Mouse (Mus musculus): ENCODE data around the gene Dgkg.

Dgkg gene

GRCm38 (mm10) chr16:22645256-22645655 is 11.8 kb downstream of the Dgkg start:
- no peak for DNase-seq (ENCODE audit: low spot score)

- DNase-seq (ENCODE audit: low spot score): no peak
These were observed 13.6 kb downstream of the Dgkg start for GRCm38 (mm10) chr16:22643460-22643859.

GRCm38 (mm10) chr16:22642953-22643352 is 14.1 kb downstream of the Dgkg start:
- no peak for DNase-seq (ENCODE audit: low spot score)

- DNase-seq (ENCODE audit: low spot score): no peak
These were observed 15.0 kb downstream of the Dgkg start for GRCm38 (mm10) chr16:22642054-22642453.

GRCm38 (mm10) chr16:22641588-22641987 is 15.4 kb downstream of the Dgkg start:
- peak; percentile 56 for DNase-seq (ENCODE audit: low spot score)

- DNase-seq (ENCODE audit: low spot score): no peak
These were observed 19.7 kb downstream of the Dgkg start for GRCm38 (mm10) chr16:22637311-22637710.

GRCm38 (mm10) chr16:22635706-22636105 is 21.3 kb downstream of the Dgkg start:
- DNase-seq (ENCODE audit: low spot score): no peak

- no peak for DNase-seq (ENCODE audit: low spot score)
These were observed 24.0 kb downstream of the Dgkg start for GRCm38 (mm10) chr16:22633063-22633462.

GRCm38 (mm10) chr16:22630351-22630750 is 26.7 kb downstream of the Dgkg start:
- DNase-seq (ENCODE audit: low spot score): no peak

- no peak for DNase-seq (ENCODE audit: low spot score)
These were observed 27.1 kb downstream of the Dgkg start for GRCm38 (mm10) chr16:22629900-22630299.

- DNase-seq (ENCODE audit: low spot score): no peak
These were observed 31.0 kb downstream of the Dgkg start for GRCm38 (mm10) chr16:22625987-22626386.

GRCm38 (mm10) chr16:22625412-22625811 is 31.6 kb downstream of the Dgkg start:
- no peak for DNase-seq (ENCODE audit: low spot score)

GRCm38 (mm10) chr16:22622286-22622685 is 34.7 kb downstream of the Dgkg start:
- DNase-seq (ENCODE audit: low spot score): no peak

- no peak for DNase-seq (ENCODE audit: low spot score)
These were observed 35.6 kb downstream of the Dgkg start for GRCm38 (mm10) chr16:22621299-22621920.

GRCm38 (mm10) chr16:22618424-22619056 is 38.5 kb downstream of the Dgkg start:
- peak; percentile 8 for DNase-seq (ENCODE audit: low spot score)

GRCm38 (mm10) chr16:22615805-22616204 is 41.2 kb downstream of the Dgkg start:
- no peak for DNase-seq (ENCODE audit: low spot score)

GRCm38 (mm10) chr16:22613186-22614073 is 43.6 kb downstream of the Dgkg start:
- no peak for DNase-seq (ENCODE audit: low spot score)

- DNase-seq (ENCODE audit: low spot score): no peak
These were observed 49.0 kb downstream of the Dgkg start for GRCm38 (mm10) chr16:22608046-22608445.

- DNase-seq (ENCODE audit: low spot score): no peak
These were observed 50.0 kb downstream of the Dgkg start for GRCm38 (mm10) chr16:22606989-22607388.

- peak; percentile 49 for DNase-seq (ENCODE audit: low spot score)
These were observed 54.6 kb downstream of the Dgkg start for GRCm38 (mm10) chr16:22602399-22602798.

GRCm38 (mm10) chr16:22601756-22602155 is 55.3 kb downstream of the Dgkg start:
- DNase-seq (ENCODE audit: low spot score): no peak

- peak; percentile 40 for DNase-seq (ENCODE audit: low spot score)
These were observed 56.8 kb downstream of the Dgkg start for GRCm38 (mm10) chr16:22600108-22600699.
